Mouse (Mus musculus) small intestine, adult 10 weeks (tissue): ENCODE measurements around the gene Rnf44. TPM values are rescaled to one million over a fixed set of nuclear protein-coding genes. Genes with fewer than 3 reads are reported as not detected.

Source experiments
- polyA plus RNA-seq: library from polyadenylated mRNA; stranded (reverse); fragments of 350-450 nt; fragmentation: Illumina TruSeq; extraction: RNeasy Lipid Tissue Mini Kit (QIAGEN cat#74804); gene quantifications from one replicate; pipeline ENCODE4 v1.2.3, GENCODE M21; 2014; ENCODE audit warnings: low replicate concordance

Rnf44 gene
- 22.1 TPM for polyA plus RNA-seq

GRCm38 (mm10) chr13:54693558-54694347, at the start of gene Rnf44:
Rnf44 (minus strand) TSS chr13:54693907.

GRCm38 (mm10) chr13:54701243-54701642, 7.5 kb upstream of the Rnf44 start, which contains the start of gene Cdhr2:
Cdhr2 (plus strand) TSS chr13:54701461.

Other genes with a start within 250 kb of the Rnf44 start
- 2.2 TPM for gene Thoc3, start 225.1 kb downstream of the Rnf44 start, polyA plus RNA-seq
- 3.4 TPM for gene Simc1, start 190.1 kb downstream of the Rnf44 start, polyA plus RNA-seq
- 141 TPM for gene 4833439L19Rik, start 128.5 kb downstream of the Rnf44 start, polyA plus RNA-seq
- gene Arl10, start 118.9 kb downstream of the Rnf44 start, polyA plus RNA-seq: 1.3 TPM
- gene Nop16, start 103.8 kb downstream of the Rnf44 start, polyA plus RNA-seq: 3.6 TPM
- 5.9 TPM for gene Higd2a, start 103.7 kb downstream of the Rnf44 start, polyA plus RNA-seq
- 15.1 TPM for gene Cltb, start 82.6 kb downstream of the Rnf44 start, polyA plus RNA-seq
- gene Faf2, start 72.1 kb downstream of the Rnf44 start, polyA plus RNA-seq: 19.5 TPM
- 42.9 TPM for gene Cdhr2, start 7.6 kb upstream of the Rnf44 start, polyA plus RNA-seq
- gene Gprin1, start 56.0 kb upstream of the Rnf44 start, polyA plus RNA-seq: not detected
- gene Sncb, start 72.7 kb upstream of the Rnf44 start, polyA plus RNA-seq: not detected
- not detected for gene Eif4e1b, start 90.1 kb upstream of the Rnf44 start, polyA plus RNA-seq
- not detected for gene Tspan17, start 95.5 kb upstream of the Rnf44 start, polyA plus RNA-seq